Mouse (Mus musculus) liver, adult (tissue): ENCODE measurements at regions not wholly inside any gene's neighbourhood (a gene's known extent, or its start where the extent isn't known, plus 50 kb on each side); places are given as distances from the start of the nearest gene placed in this dataset.
A peak's percentile ranks its signal among the peaks of the same experiment; 100 is the strongest.

Source experiments
- GATA4 ChIP-seq: IDR thresholded peaks from 2 replicates; pipeline ENCODE4 v1.6.1; 2014; ENCODE audit warnings: mild to moderate bottlenecking, low read length; ENCODE audit not compliant: insufficient replicate concordance

- no peak for TF ChIP-seq GATA4
These were observed 81.4 kb downstream of the Mtpn start for GRCm38 (mm10) chr6:35458250-35458649.

GRCm38 (mm10) chr6:35445007-35445406, 94.7 kb downstream of the Mtpn start:
- no peak for TF ChIP-seq GATA4

- TF ChIP-seq GATA4 = no peak
These were observed 100.4 kb upstream of the Fam180a start for GRCm38 (mm10) chr6:35426301-35426700.

- TF ChIP-seq GATA4 = no peak
These were observed 98.6 kb upstream of the Fam180a start for GRCm38 (mm10) chr6:35424521-35424920.

GRCm38 (mm10) chr6:35420924-35421323, 95.0 kb upstream of the Fam180a start:
- TF ChIP-seq GATA4 = no peak

- TF ChIP-seq GATA4 = no peak
These were observed 79.1 kb upstream of the Fam180a start for GRCm38 (mm10) chr6:35405044-35405443.

- TF ChIP-seq GATA4 = no peak
These were observed 77.5 kb upstream of the Fam180a start for GRCm38 (mm10) chr6:35403341-35403910.

- no peak for TF ChIP-seq GATA4
These were observed 69.8 kb upstream of the Fam180a start for GRCm38 (mm10) chr6:35395726-35396125.

- no peak for TF ChIP-seq GATA4
These were observed 62.9 kb upstream of the Fam180a start for GRCm38 (mm10) chr6:35388827-35389226.

GRCm38 (mm10) chr6:35381536-35381935, 55.6 kb upstream of the Fam180a start:
- no peak for TF ChIP-seq GATA4

- no peak for TF ChIP-seq GATA4
These were observed 55.0 kb upstream of the Fam180a start for GRCm38 (mm10) chr6:35380721-35381466.

- no peak for TF ChIP-seq GATA4
These were observed 53.9 kb upstream of the Fam180a start for GRCm38 (mm10) chr6:35379890-35380289.

GRCm38 (mm10) chr6:35378851-35379250, 52.9 kb upstream of the Fam180a start:
- 0 out of 2 replicates have a peak, but pooled peaks have one; percentile 8 for TF ChIP-seq GATA4

- TF ChIP-seq GATA4 = no peak
These were observed 51.6 kb upstream of the Fam180a start for GRCm38 (mm10) chr6:35377535-35377934.

- TF ChIP-seq GATA4 = no peak
These were observed 50.6 kb upstream of the Fam180a start for GRCm38 (mm10) chr6:35376526-35376925.
